Mouse (Mus musculus): ENCODE measurements at regions not wholly inside any gene's neighbourhood (a gene's known extent, or its start where the extent isn't known, plus 50 kb on each side); places are given as distances from the start of the nearest gene placed in this dataset.

- peak; percentile 36; the same call in 1 of the 2 replicates for ATAC-seq (replicated peaks; ENCODE audit: insufficient number of reproducible peaks, insufficient read depth, low FRiP score, low read depth)
- no peaks in the 10 kb centered on the region for H3K9me3 ChIP-seq (replicated peaks)
- no peaks in the 10 kb centered on the region for H3K36me3 ChIP-seq
- peak overlapping the region; percentile 37 for H3K4me3 ChIP-seq
- peak overlapping the region; percentile 25; the same call in 1 of the 2 replicates for H3K9ac ChIP-seq
- peak overlapping the region; percentile 65 for H3K4me2 ChIP-seq
- WGBS = 6% methylated on average over 28 of the region's 28 CpGs
- peak overlapping the region; percentile 12; the same call in 1 of the 2 replicates for H3K27ac ChIP-seq
- peaks cover 12% of the 10 kb centered on the region; the same call in 1 of the 2 replicates for H3K27me3 ChIP-seq
- peaks cover 15% of the 10 kb centered on the region for H3K4me1 ChIP-seq (replicated peaks)
Observed at GRCm38 (mm10) chr16:29838981-29839661, 225.1 kb upstream of the Hes1 start.

GRCm38 (mm10) chr16:29839662-29840001 is 224.6 kb upstream of the Hes1 start:
- H3K27ac ChIP-seq = peak overlapping the region; percentile 12; the same call in 1 of the 2 replicates
- peak overlapping the region; percentile 37 for H3K4me3 ChIP-seq
- WGBS = 29% methylated on average over 6 of the region's 6 CpGs
- H3K4me1 ChIP-seq (replicated peaks) = peaks cover 18% of the 10 kb centered on the region
- H3K27me3 ChIP-seq = peaks cover 13% of the 10 kb centered on the region; the same call in 1 of the 2 replicates
- H3K9ac ChIP-seq = no peak overlapping the region
- H3K4me2 ChIP-seq = peak overlapping the region; percentile 65
- no peak for ATAC-seq (replicated peaks; ENCODE audit: insufficient number of reproducible peaks, insufficient read depth, low FRiP score, low read depth)
- H3K36me3 ChIP-seq = no peaks in the 10 kb centered on the region
- H3K9me3 ChIP-seq (replicated peaks) = no peaks in the 10 kb centered on the region

GRCm38 (mm10) chr16:29840412-29840811 is 223.8 kb upstream of the Hes1 start:
- Histone ChIP-seq H3K9ac (no peak overlapping the region), H3K27ac (no peak overlapping the region), H3K36me3 (no peaks in the 10 kb centered on the region), H3K4me3 (no peak overlapping the region), H3K27me3 (peaks cover 15% of the 10 kb centered on the region; the same call in 1 of the 2 replicates), H3K9me3 (replicated peaks) (no peaks in the 10 kb centered on the region), H3K4me1 (replicated peaks) (peaks cover 26% of the 10 kb centered on the region), H3K4me2 (no peak overlapping the region)
- WGBS = 82% methylated on average over 2 of the region's 2 CpGs
- ATAC-seq (replicated peaks; ENCODE audit: insufficient number of reproducible peaks, insufficient read depth, low FRiP score, low read depth) = no peak

GRCm38 (mm10) chr16:29841132-29841531 is 223.1 kb upstream of the Hes1 start:
- Histone ChIP-seq H3K9ac (no peak overlapping the region), H3K27ac (no peak overlapping the region), H3K4me1 (replicated peaks) (peaks cover 31% of the 10 kb centered on the region), H3K9me3 (replicated peaks) (no peaks in the 10 kb centered on the region), H3K36me3 (no peaks in the 10 kb centered on the region), H3K4me3 (no peak overlapping the region), H3K27me3 (peaks cover 15% of the 10 kb centered on the region; the same call in 1 of the 2 replicates), H3K4me2 (no peak overlapping the region)
- ATAC-seq (replicated peaks; ENCODE audit: insufficient number of reproducible peaks, insufficient read depth, low FRiP score, low read depth) = no peak
- 51% methylated on average over 4 of the region's 4 CpGs for WGBS

- H3K36me3 ChIP-seq = no peaks in the 10 kb centered on the region
- peaks cover 15% of the 10 kb centered on the region; the same call in 1 of the 2 replicates for H3K27me3 ChIP-seq
- no peak overlapping the region for H3K4me2 ChIP-seq
- 92% methylated on average over 4 of the region's 4 CpGs for WGBS
- no peaks in the 10 kb centered on the region for H3K9me3 ChIP-seq (replicated peaks)
- H3K27ac ChIP-seq = no peak overlapping the region
- no peak for ATAC-seq (replicated peaks; ENCODE audit: insufficient number of reproducible peaks, insufficient read depth, low FRiP score, low read depth)
- H3K4me3 ChIP-seq = no peak overlapping the region
- peaks cover 29% of the 10 kb centered on the region for H3K4me1 ChIP-seq (replicated peaks)
- H3K9ac ChIP-seq = no peak overlapping the region
Observed at GRCm38 (mm10) chr16:29842071-29842470, 222.1 kb upstream of the Hes1 start.

- WGBS = 50% methylated on average over 7 of the region's 7 CpGs
- ATAC-seq (replicated peaks; ENCODE audit: insufficient number of reproducible peaks, insufficient read depth, low FRiP score, low read depth) = no peak
Observed at GRCm38 (mm10) chr16:29843490-29843889, 220.7 kb upstream of the Hes1 start.

GRCm38 (mm10) chr16:29844706-29845596 is 219.2 kb upstream of the Hes1 start:
- 36% methylated on average over 12 of the region's 12 CpGs for WGBS

More at GRCm38 (mm10) chr16:29843490-29843889, 220.7 kb upstream of the Hes1 start:
- Histone ChIP-seq H3K9ac (no peak overlapping the region), H3K36me3 (no peaks in the 10 kb centered on the region), H3K4me1 (replicated peaks) (peaks cover 30% of the 10 kb centered on the region), H3K9me3 (replicated peaks) (no peaks in the 10 kb centered on the region), H3K27ac (no peak overlapping the region), H3K27me3 (peaks cover 15% of the 10 kb centered on the region; the same call in 1 of the 2 replicates), H3K4me2 (no peak overlapping the region), H3K4me3 (no peak overlapping the region)

GRCm38 (mm10) chr16:29845597-29845986 is 218.6 kb upstream of the Hes1 start:
- peak overlapping the region; percentile 20; the same call in 1 of the 2 replicates for H3K27ac ChIP-seq
- 21% methylated on average over 8 of the region's 8 CpGs for WGBS
- H3K4me1 ChIP-seq (replicated peaks) = peaks cover 22% of the 10 kb centered on the region
- no peak overlapping the region for H3K4me3 ChIP-seq
- no peak overlapping the region for H3K9ac ChIP-seq
- peak; percentile 57; the same call in 1 of the 2 replicates for ATAC-seq (replicated peaks; ENCODE audit: insufficient number of reproducible peaks, insufficient read depth, low FRiP score, low read depth)
- H3K36me3 ChIP-seq = no peaks in the 10 kb centered on the region
- H3K27me3 ChIP-seq = peaks cover 15% of the 10 kb centered on the region; the same call in 1 of the 2 replicates
- H3K4me2 ChIP-seq = no peak overlapping the region
- H3K9me3 ChIP-seq (replicated peaks) = no peaks in the 10 kb centered on the region

More at GRCm38 (mm10) chr16:29844706-29845596, 219.2 kb upstream of the Hes1 start:
- ATAC-seq (replicated peaks; ENCODE audit: insufficient number of reproducible peaks, insufficient read depth, low FRiP score, low read depth) = 0 out of 2 replicates have a peak, but pooled peaks have one; percentile 20
- Histone ChIP-seq H3K36me3 (no peaks in the 10 kb centered on the region), H3K27me3 (peaks cover 15% of the 10 kb centered on the region; the same call in 1 of the 2 replicates), H3K9me3 (replicated peaks) (no peaks in the 10 kb centered on the region), H3K4me1 (replicated peaks) (peaks cover 22% of the 10 kb centered on the region), H3K9ac (no peak overlapping the region), H3K4me2 (no peak overlapping the region), H3K4me3 (no peak overlapping the region), H3K27ac (peak overlapping the region; percentile 16; the same call in 1 of the 2 replicates)

- ATAC-seq (replicated peaks; ENCODE audit: insufficient number of reproducible peaks, insufficient read depth, low FRiP score, low read depth) = no peak
- Histone ChIP-seq H3K27me3 (0 out of 2 replicates have a peak, but pooled peaks cover 6% of the 10 kb centered on the region), H3K4me1 (replicated peaks) (peaks cover 22% of the 10 kb centered on the region), H3K4me3 (no peak overlapping the region), H3K36me3 (no peaks in the 10 kb centered on the region), H3K4me2 (no peak overlapping the region), H3K9me3 (replicated peaks) (no peaks in the 10 kb centered on the region), H3K9ac (no peak overlapping the region), H3K27ac (no peak overlapping the region)
- 26% methylated on average over 1 of the region's 1 CpGs for WGBS
Observed at GRCm38 (mm10) chr16:29847059-29847458, 217.1 kb upstream of the Hes1 start.

GRCm38 (mm10) chr16:29847734-29848133 is 216.4 kb upstream of the Hes1 start:
- no peak for ATAC-seq (replicated peaks; ENCODE audit: insufficient number of reproducible peaks, insufficient read depth, low FRiP score, low read depth)
- H3K4me3 ChIP-seq = no peak overlapping the region
- no peak overlapping the region for H3K9ac ChIP-seq
- 76% methylated on average over 4 of the region's 4 CpGs for WGBS
- no peak overlapping the region for H3K4me2 ChIP-seq
- H3K36me3 ChIP-seq = no peaks in the 10 kb centered on the region
- H3K27ac ChIP-seq = no peak overlapping the region
- 0 out of 2 replicates have a peak, but pooled peaks cover 3% of the 10 kb centered on the region for H3K27me3 ChIP-seq
- H3K9me3 ChIP-seq (replicated peaks) = no peaks in the 10 kb centered on the region
- H3K4me1 ChIP-seq (replicated peaks) = peaks cover 22% of the 10 kb centered on the region

GRCm38 (mm10) chr16:29848527-29848926 is 215.7 kb upstream of the Hes1 start:
- no peak for ATAC-seq (replicated peaks; ENCODE audit: insufficient number of reproducible peaks, insufficient read depth, low FRiP score, low read depth)
- 0 out of 2 replicates have a peak, but pooled peaks cover 3% of the 10 kb centered on the region for H3K27me3 ChIP-seq
- H3K4me2 ChIP-seq = no peak overlapping the region
- no peak overlapping the region for H3K9ac ChIP-seq
- no peaks in the 10 kb centered on the region for H3K36me3 ChIP-seq
- no peak overlapping the region for H3K4me3 ChIP-seq
- H3K4me1 ChIP-seq (replicated peaks) = peaks cover 22% of the 10 kb centered on the region
- H3K27ac ChIP-seq = no peak overlapping the region
- WGBS = 83% methylated on average over 12 of the region's 12 CpGs
- no peaks in the 10 kb centered on the region for H3K9me3 ChIP-seq (replicated peaks)

Data from heart, embryonic 15.5 days (tissue).